Mouse (Mus musculus) testis, adult 2 months (tissue): ENCODE data around the gene Cep164. TPM values are rescaled to one million over a fixed set of nuclear protein-coding genes. Genes with fewer than 3 reads are reported as not detected.

Experiments
- H3K27ac ChIP-seq: fragments of 200-500 bp; 2 replicates; pipeline ENCODE4 v1.5.1; 2012; ENCODE audit warnings: low read depth, low read length; ENCODE audit not compliant: control insufficient read depth, insufficient read depth
- H3K27me3 ChIP-seq: fragments of 200-500 bp; 2 replicates; pipeline ENCODE4 v1.6.1; 2012; ENCODE audit warnings: mild to moderate bottlenecking, low read length, moderate library complexity; ENCODE audit not compliant: control insufficient read depth, insufficient read depth
- H3K36me3 ChIP-seq: fragments of 200-500 bp; 2 replicates; pipeline ENCODE4 v1.6.1; 2012; ENCODE audit warnings: mild to moderate bottlenecking, low read length; ENCODE audit not compliant: control insufficient read depth, insufficient read depth
- H3K4me1 ChIP-seq: fragments of 200-500 bp; 2 replicates; pipeline ENCODE4 v1.6.1; 2012; ENCODE audit warnings: low read length; ENCODE audit not compliant: control insufficient read depth, insufficient read depth
- H3K4me3 ChIP-seq: fragments of 200-500 bp; 2 replicates; pipeline ENCODE4 v1.5.1; 2012; ENCODE audit warnings: low read depth, mild to moderate bottlenecking, low read length, moderate library complexity, mixed read lengths; ENCODE audit not compliant: control insufficient read depth
- CTCF ChIP-seq: fragments of 200-500 bp; IDR thresholded peaks from 2 replicates; pipeline ENCODE4 v1.5.1; 2012; ENCODE audit warnings: low read depth, mild to moderate bottlenecking, inconsistent platforms, low read length, moderate library complexity; ENCODE audit not compliant: control insufficient read depth, insufficient read depth, insufficient replicate concordance
- POLR2A ChIP-seq: fragments of 200-500 bp; IDR thresholded peaks from 2 replicates; pipeline ENCODE4 v1.6.1; 2012; ENCODE audit warnings: low read depth, mild to moderate bottlenecking, inconsistent platforms, low read length, moderate library complexity; ENCODE audit not compliant: control insufficient read depth
- polyA plus RNA-seq: library from polyadenylated mRNA; depleted of rRNA; stranded (reverse); fragments of >200 nt; gene quantifications from 2 replicates; pipeline ENCODE4 v1.2.3, GENCODE M21; 2012

The Cep164 gene
- polyA plus RNA-seq, 1 experiment = 64.5 TPM

DNA sequence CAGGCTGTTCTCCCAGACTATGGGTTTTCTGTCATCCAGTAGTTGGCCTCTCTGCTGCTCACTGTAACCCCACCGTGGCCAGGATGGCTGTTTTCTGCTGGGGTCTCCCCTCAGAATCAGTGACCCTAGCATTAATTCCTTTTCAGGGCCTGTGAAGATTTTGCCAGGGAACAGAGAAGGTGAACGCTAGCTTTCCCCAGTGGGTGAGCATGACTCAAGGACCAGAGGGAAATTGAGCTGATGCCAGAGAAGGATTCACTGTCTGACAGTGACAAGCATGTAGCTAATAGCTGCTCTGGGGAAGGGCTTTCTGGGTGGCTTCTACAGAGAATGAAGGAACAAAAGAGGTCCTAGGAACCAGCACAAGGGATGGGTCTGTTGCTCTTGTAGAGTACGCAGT lies 17.1 kb upstream of the Cep164 start:
- Histone ChIP-seq H3K27ac (no peak overlapping the region), H3K4me3 (no peak overlapping the region), H3K4me1 (no peaks in the 10 kb centered on the region), H3K27me3 (no peaks in the 10 kb centered on the region), H3K36me3 (no peaks in the 10 kb centered on the region)
- no peak for TF ChIP-seq CTCF
- no peak for TF ChIP-seq POLR2A

GRCm38 (mm10) chr9:45843780-45844179 lies 15.3 kb upstream of the Cep164 start:
- no peak overlapping the region for H3K4me3 ChIP-seq
- TF ChIP-seq POLR2A (no peak), CTCF (no peak)
- no peaks in the 10 kb centered on the region for H3K36me3 ChIP-seq
- peaks cover 12% of the 10 kb centered on the region for H3K4me1 ChIP-seq
- no peaks in the 10 kb centered on the region for H3K27me3 ChIP-seq
- H3K27ac ChIP-seq = no peak overlapping the region

- Histone ChIP-seq H3K4me1 (peaks cover 12% of the 10 kb centered on the region), H3K27me3 (no peaks in the 10 kb centered on the region; the same call in 1 of the 2 replicates), H3K27ac (no peak overlapping the region), H3K36me3 (no peaks in the 10 kb centered on the region), H3K4me3 (no peak overlapping the region)
- no peak for TF ChIP-seq POLR2A
- TF ChIP-seq CTCF = no peak
Measured at GRCm38 (mm10) chr9:45843007-45843406, 14.5 kb upstream of the Cep164 start.

GRCm38 (mm10) chr9:45841458-45841857 lies 13.0 kb upstream of the Cep164 start:
- no peak for TF ChIP-seq CTCF
- no peak for TF ChIP-seq POLR2A
- Histone ChIP-seq H3K4me3 (no peak overlapping the region), H3K27ac (no peak overlapping the region), H3K4me1 (peaks cover 12% of the 10 kb centered on the region), H3K36me3 (no peaks in the 10 kb centered on the region), H3K27me3 (no peaks in the 10 kb centered on the region; the same call in 1 of the 2 replicates)

DNA sequence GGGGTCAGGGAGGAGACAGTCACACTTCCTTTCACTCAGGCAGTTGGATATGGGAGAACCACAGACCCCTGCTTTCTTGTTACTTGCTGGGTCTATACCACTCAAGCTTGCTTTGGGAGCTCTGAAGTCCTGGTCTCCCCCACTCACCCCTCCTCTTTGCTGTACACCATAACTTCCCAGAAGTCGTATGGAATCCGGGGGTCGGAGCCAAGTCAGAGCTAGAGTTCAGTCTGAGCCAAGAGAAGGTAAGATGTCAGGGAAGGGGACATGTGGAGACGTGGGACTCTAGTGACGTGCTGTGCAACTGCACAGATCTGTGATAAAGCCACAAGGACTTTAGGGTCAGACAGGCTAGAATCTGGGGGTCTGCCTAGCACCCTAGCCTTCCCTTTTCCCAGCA lies 11.8 kb upstream of the Cep164 start:
- TF ChIP-seq POLR2A = no peak
- no peak for TF ChIP-seq CTCF
- Histone ChIP-seq H3K27me3 (no peaks in the 10 kb centered on the region; the same call in 1 of the 2 replicates), H3K27ac (no peak overlapping the region), H3K4me3 (no peak overlapping the region), H3K4me1 (peaks cover 12% of the 10 kb centered on the region), H3K36me3 (no peaks in the 10 kb centered on the region)

- no peak overlapping the region for H3K4me3 ChIP-seq
- no peak overlapping the region for H3K27ac ChIP-seq
- H3K4me1 ChIP-seq = peaks cover 12% of the 10 kb centered on the region
- H3K27me3 ChIP-seq = no peaks in the 10 kb centered on the region; the same call in 1 of the 2 replicates
- TF ChIP-seq POLR2A (no peak), CTCF (no peak)
- no peaks in the 10 kb centered on the region for H3K36me3 ChIP-seq
Measured at GRCm38 (mm10) chr9:45839982-45840300, 11.4 kb upstream of the Cep164 start.

DNA sequence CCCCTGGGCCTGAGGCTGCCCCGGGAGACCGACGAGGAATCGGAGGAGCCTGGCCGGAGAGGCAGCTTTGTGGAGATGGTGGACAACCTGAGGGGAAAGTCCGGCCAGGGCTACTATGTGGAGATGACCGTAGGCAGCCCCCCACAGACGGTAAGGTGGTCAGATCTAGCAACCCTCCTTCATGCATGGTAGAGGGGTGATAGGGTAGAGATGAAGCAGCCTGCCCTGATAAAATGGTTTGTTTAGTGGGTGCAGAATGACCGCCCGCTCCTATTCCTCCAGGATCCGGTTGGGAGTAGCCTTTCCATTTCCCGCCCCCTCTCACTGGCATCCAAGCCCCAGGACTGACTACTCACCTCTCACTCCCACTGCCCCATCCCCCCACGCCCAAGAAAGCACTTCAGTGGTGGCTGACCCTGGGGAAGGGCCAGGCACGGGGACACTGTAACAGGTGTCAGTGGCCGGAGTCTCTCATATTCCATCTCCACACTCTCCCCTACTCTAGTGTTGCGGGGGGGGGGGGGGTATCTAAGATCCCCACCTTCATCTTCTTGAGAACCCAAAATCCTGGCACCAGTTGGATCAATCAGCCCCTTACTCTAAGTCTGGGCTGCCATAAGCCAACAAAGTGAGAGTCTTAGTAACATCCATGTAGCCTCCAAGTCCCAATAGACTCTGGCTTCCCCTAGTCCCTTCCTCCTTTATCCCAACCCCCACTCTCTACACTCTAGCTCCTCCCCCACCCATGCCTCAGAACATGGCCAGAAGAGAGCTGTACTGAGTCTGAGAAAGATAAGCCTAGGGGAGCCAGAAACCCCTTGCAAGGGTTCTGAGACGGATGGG lies 10.9 kb upstream of the Cep164 start:
- no peaks in the 10 kb centered on the region; the same call in 1 of the 2 replicates for H3K27me3 ChIP-seq
- peaks cover 12% of the 10 kb centered on the region for H3K4me1 ChIP-seq
- TF ChIP-seq POLR2A (no peak), CTCF (no peak)
- peak overlapping the region; percentile 70 for H3K4me3 ChIP-seq
- no peak overlapping the region for H3K27ac ChIP-seq
- H3K36me3 ChIP-seq = no peaks in the 10 kb centered on the region

- Histone ChIP-seq H3K27me3 (no peaks in the 10 kb centered on the region; the same call in 1 of the 2 replicates), H3K27ac (no peak within 1 kb of the TSS), H3K4me1 (peaks cover 12% of the 10 kb centered on the region), H3K36me3 (no peaks in the 10 kb centered on the region), H3K4me3 (peak within 1 kb of the TSS; percentile 70)
- TF ChIP-seq POLR2A (no peak; the same call in 1 of the 2 replicates), CTCF (no peak)
Measured at GRCm38 (mm10) chr9:45838434-45839138, 10.1 kb upstream of the Cep164 start, which contains the start of gene Bace1. Bace1 (plus strand) TSS chr9:45838580.
